In the genomic region with DNA sequence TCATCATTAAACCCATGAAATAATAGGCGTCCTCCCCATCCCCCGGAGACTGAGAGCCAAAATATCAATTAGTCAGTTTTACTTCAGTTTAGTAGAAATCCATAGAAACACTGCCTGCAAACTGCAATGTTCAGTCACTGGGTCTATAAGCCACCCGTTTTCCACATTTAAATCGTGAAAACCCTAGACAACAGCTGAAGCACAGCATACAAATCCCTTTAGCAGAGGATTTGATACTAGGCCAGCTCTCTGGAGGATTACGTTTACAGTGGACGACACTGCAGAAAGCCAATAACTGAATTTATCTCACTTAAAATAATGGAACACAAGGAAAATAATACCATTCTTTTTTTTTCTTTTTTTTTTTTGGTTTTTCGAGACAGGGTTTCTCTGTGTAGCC, we compare ENCODE assay signal across 10 mouse cellular contexts. TPM values are rescaled to one million over a fixed set of nuclear protein-coding genes. Genes with fewer than 3 reads are reported as not detected.
DNase-seq lines count a peak whose midpoint lies in the region; ATAC-seq and TF ChIP-seq lines count a peak whose summit lies in the region.
"Had no signal": no experiment of that assay in that cellular context is flagged by ENCODE, and none has a peak within 500 bp of the region (broad histone marks: within the 10 kb centered on the region; RNA-seq: fewer than 3 reads in every experiment).

No protein-coding gene starts in this region.

- H3K9me3 ChIP-seq in CH12.LX (replicated peaks; ENCODE audit: low read length), result no peaks in the 10 kb centered on the region
- no peaks in the 10 kb centered on the region for H3K9me3 ChIP-seq in forebrain, embryonic 15.5 days
- H3K9me3 ChIP-seq in liver, embryonic 16.5 days (replicated peaks; ENCODE audit: control insufficient read depth, low read length), result no peaks in the 10 kb centered on the region

- no peak for TF ChIP-seq EP300 in heart, adult 2 months (IDR thresholded peaks at IDR 0.05; ENCODE audit: insufficient read depth, low read depth, low read length)
- no peak for TF ChIP-seq EP300 in CH12.LX (IDR thresholded peaks at IDR 0.05; ENCODE audit: low read length)

- peak overlapping the region; percentile 100 for H3K4me2 ChIP-seq in CH12.LX (ENCODE audit: insufficient read depth, low read depth, poor library complexity, severe bottlenecking)
- H3K4me2 ChIP-seq in forebrain, embryonic 15.5 days (replicated peaks), result peak overlapping the region; percentile 80
- H3K4me2 ChIP-seq in liver, embryonic 16.5 days (ENCODE audit: low read depth, low read length), result peak overlapping the region; percentile 91

- intact Hi-C loops in heart, adult 2 months (cut with DNase I), result loop anchor here (2.0 to 5.0 kb wide), 2 partner anchors 27 to 160 kb away; a partner anchor contains a TSS
- intact Hi-C loops in heart, postnatal 25 days (cut with DNase I), result no loop called here

- TF ChIP-seq POLR2A in heart, adult 2 months (IDR thresholded peaks at IDR 0.05; ENCODE audit: insufficient read depth, low read depth, low read length), result no peak
- TF ChIP-seq POLR2A in CH12.LX (IDR thresholded peaks at IDR 0.05; ENCODE audit: low read depth, low read length), result no peak

- H3K4me3 ChIP-seq in heart, adult 2 months, result peak overlapping the region; percentile 92
- H3K4me3 ChIP-seq in CH12.LX (replicated peaks in 1 of 3; ENCODE audit: low read depth in 2 of 3, low read length in 2 of 3, poor library complexity in 1 of 3), result peak overlapping the region; percentile 73 to 77 (median 74)
- H3K4me3 ChIP-seq in forebrain, embryonic 15.5 days, result peak overlapping the region; percentile 54
- peak overlapping the region; percentile 88 for H3K4me3 ChIP-seq in liver, embryonic 16.5 days (ENCODE audit: low read depth, low read length)

- no peak overlapping the region; the same call in 1 of the 2 replicates for H3K27ac ChIP-seq in heart, adult 2 months
- H3K27ac ChIP-seq in CH12.LX (ENCODE audit: insufficient read depth, low read depth), result no peak overlapping the region
- no peak overlapping the region for H3K27ac ChIP-seq in forebrain, embryonic 15.5 days (replicated peaks)
- H3K27ac ChIP-seq in liver, embryonic 16.5 days (ENCODE audit: low read length), result peak overlapping the region; percentile 53; the same call in 1 of the 2 replicates

- peaks cover 45% of the 10 kb centered on the region for H3K36me3 ChIP-seq in heart, adult 2 months (ENCODE audit: control insufficient read depth, insufficient read depth, low read length)
- peaks cover 18 to 45% of the 10 kb centered on the region in 2 experiments for H3K36me3 ChIP-seq in CH12.LX (replicated peaks in 1 of 2; ENCODE audit: control insufficient read depth in 1 of 2, insufficient read depth in 1 of 2, low read length in 1 of 2)
- H3K36me3 ChIP-seq in forebrain, embryonic 15.5 days, result peaks cover 21% of the 10 kb centered on the region
- peaks cover 22% of the 10 kb centered on the region for H3K36me3 ChIP-seq in liver, embryonic 16.5 days (ENCODE audit: control insufficient read depth, insufficient read depth)

- 6% methylated on average over 7 of the region's 7 CpGs for WGBS in heart, adult 2 months
- 19% methylated on average over 7 of the region's 7 CpGs for WGBS in forebrain, embryonic 15.5 days
- WGBS in liver, embryonic 16.5 days (ENCODE audit: insufficient replicate concordance), result 22% methylated on average over 7 of the region's 7 CpGs

- ATAC-seq in forebrain, embryonic 15.5 days (replicated peaks), result no peak
- ATAC-seq in liver, embryonic 16.5 days (ENCODE audit: low read depth), result no peak

- dilution Hi-C loops in CH12.LX (cut with MboI; ENCODE audit: extremely low pct_ligation_motif_present, extremely low pct_unique_long_range_greater_than_20kb, low sequenced_read_pairs), result no loop called here

- peaks cover 9% of the 10 kb centered on the region; the same call in 1 of the 2 replicates for H3K4me1 ChIP-seq in heart, adult 2 months (ENCODE audit: control insufficient read depth, insufficient read depth, low read length)
- H3K4me1 ChIP-seq in CH12.LX (ENCODE audit: control insufficient read depth in 1 of 2, insufficient read depth in 2 of 2), result peaks cover 5 to 54% of the 10 kb centered on the region in 2 experiments
- H3K4me1 ChIP-seq in forebrain, embryonic 15.5 days, result peaks cover 35% of the 10 kb centered on the region
- H3K4me1 ChIP-seq in liver, embryonic 16.5 days (ENCODE audit: control insufficient read depth, low read depth, low read length), result peaks cover 32% of the 10 kb centered on the region

- H3K9ac ChIP-seq in heart, adult 2 months (ENCODE audit: low read depth, low read length), result peak overlapping the region; percentile 57
- peak overlapping the region; percentile 97 for H3K9ac ChIP-seq in CH12.LX (ENCODE audit: insufficient read depth, low read depth)
- peak overlapping the region; percentile 63 for H3K9ac ChIP-seq in forebrain, embryonic 15.5 days (replicated peaks)
- H3K9ac ChIP-seq in liver, embryonic 16.5 days (ENCODE audit: low read depth, low read length), result peak overlapping the region; percentile 80

- in situ Hi-C loops in CH12.LX (cut with MboI; ENCODE audit: low pct_ligation_motif_present, low pct_unique_long_range_greater_than_20kb, low sequenced_read_pairs), result no loop called here

- no peak for TF ChIP-seq RAD21 in CH12.LX (IDR thresholded peaks at IDR 0.05; ENCODE audit: low read depth, low read length)

- no peak for DNase-seq in heart, adult 2 months
- no peak for DNase-seq in heart, postnatal 25 days (ENCODE audit: low spot score)
- DNase-seq in CH12.LX (ENCODE audit: extremely low read depth), result no peak
- DNase-seq in layer of hippocampus, postnatal 10 days (ENCODE audit: low spot score in 2 of 2), result no peak
- no peak for DNase-seq in left cerebral cortex, adult 18-20 months (ENCODE audit: low spot score in 2 of 2)
- no peak for DNase-seq in adrenal gland, adult 2 months
- DNase-seq: B cell, adult 2 months; cerebellum, postnatal 36 days had no signal

- no peak for TF ChIP-seq CTCF in heart, adult 2 months (IDR thresholded peaks at IDR 0.05)
- TF ChIP-seq CTCF in CH12.LX (conservative IDR thresholded peaks at IDR 0.05 in 1 of 2, IDR thresholded peaks at IDR 0.05 in 1 of 2; ENCODE audit: low read depth in 2 of 2, low read length in 2 of 2), result no peak

- no peaks in the 10 kb centered on the region for H3K27me3 ChIP-seq in heart, adult 2 months (ENCODE audit: control insufficient read depth, insufficient read depth, low read length)
- no peaks in the 10 kb centered on the region for H3K27me3 ChIP-seq in CH12.LX (replicated peaks)
- no peaks in the 10 kb centered on the region for H3K27me3 ChIP-seq in forebrain, embryonic 15.5 days
- H3K27me3 ChIP-seq in liver, embryonic 16.5 days (ENCODE audit: control insufficient read depth, insufficient read depth, low read depth, low read length), result no peaks in the 10 kb centered on the region

- no peaks in the 10 kb centered on the region; the same call in 1 of the 2 replicates for H3K79me2 ChIP-seq in heart, adult 2 months (replicated peaks; ENCODE audit: control insufficient read depth, insufficient read depth, low read length)
- H3K79me2 ChIP-seq in CH12.LX (replicated peaks; ENCODE audit: control insufficient read depth, extremely low read depth, insufficient read depth, poor library complexity, severe bottlenecking), result peaks cover 76% of the 10 kb centered on the region

TF ChIP-seq in CH12.LX, 34 proteins besides CTCF, POLR2A, EP300 and RAD21 (continues in another document):
- TF ChIP-seq NELFE (IDR thresholded peaks at IDR 0.05; ENCODE audit: low read depth, low read length) (no peak), TBP (conservative IDR thresholded peaks at IDR 0.05; ENCODE audit: low read depth, low read length) (no peak), CHD1 (IDR thresholded peaks at IDR 0.05; ENCODE audit: low read depth, low read length) (peak; percentile 54; the same call in 1 of the 2 replicates), SMC3 (IDR thresholded peaks at IDR 0.05; ENCODE audit: low read depth, low read length) (no peak)

RNA-seq across cellular contexts. Expression of a gene that starts 1.6 kb away (rescaled TPM):
- total RNA-seq in heart, adult 2 months (2021), result 10 to 100 TPM; 38.3 to 39.0 TPM
- 11.8 and 17.3 TPM in 2 replicates for polyA plus RNA-seq in heart, adult 2 months (2012; rRNA removed)
- 10 to 100 TPM; 45.9 to 47.3 TPM for total RNA-seq in heart, postnatal 25 days (2021)
- total RNA-seq in CH12.LX (2012; rRNA removed), result 55.8 and 68.5 TPM in 2 replicates
- total RNA-seq in CH12.LX (2014; rRNA removed), result 107 and 138 TPM in 2 replicates
- polyA plus RNA-seq in CH12.LX (2012; ENCODE audit: insufficient read length, low read depth), result 128 and 154 TPM in 2 replicates
- 147 and 151 TPM in 2 replicates for polyA plus RNA-seq in forebrain, embryonic 15.5 days (2015; fragmentation: Nextera tagmentation; extraction: Ambion mirVana)
- polyA plus RNA-seq in liver, embryonic 16.5 days (2015; fragmentation: Nextera tagmentation; extraction: Ambion mirVana), result 35.2 and 39.2 TPM in 2 replicates
- 10 to 100 TPM; 97.3 to 98.7 TPM for total RNA-seq in layer of hippocampus, postnatal 10 days (2021)
- 10 to 100 TPM; 79.4 to 88.4 TPM for total RNA-seq in left cerebral cortex, adult 18-20 months (2021)
- total RNA-seq in adrenal gland, adult 2 months (2021), result 10 to 100 TPM; 60.9 to 83.0 TPM
- 5.0 and 5.2 TPM in 2 replicates for polyA plus RNA-seq in adrenal gland, adult 2 months (2012; rRNA removed)

RNA-seq across cellular contexts. Expression of a gene that starts 1.9 kb away (rescaled TPM):
- total RNA-seq in heart, adult 2 months (2021), result under 1 TPM; 0.05 to 0.14 TPM
- 0.12 and 0.16 TPM in 2 replicates for polyA plus RNA-seq in heart, adult 2 months (2012; rRNA removed)
- total RNA-seq in heart, postnatal 25 days (2021), result under 1 TPM; 0.56 to 0.86 TPM
- 36.3 and 37.4 TPM in 2 replicates for total RNA-seq in CH12.LX (2012; rRNA removed)
- total RNA-seq in CH12.LX (2014; rRNA removed), result 30.4 and 39.0 TPM in 2 replicates
- 26.4 and 30.5 TPM in 2 replicates for polyA plus RNA-seq in CH12.LX (2012; ENCODE audit: insufficient read length, low read depth)
- polyA plus RNA-seq in forebrain, embryonic 15.5 days (2015; fragmentation: Nextera tagmentation; extraction: Ambion mirVana), result 12.7 and 14.6 TPM in 2 replicates
- polyA plus RNA-seq in liver, embryonic 16.5 days (2015; fragmentation: Nextera tagmentation; extraction: Ambion mirVana), result 23.2 and 23.9 TPM in 2 replicates
- total RNA-seq in layer of hippocampus, postnatal 10 days (2021), result 1 to 10 TPM; 4.5 to 4.9 TPM
- total RNA-seq in left cerebral cortex, adult 18-20 months (2021), result 1 to 10 TPM in 1 of 2 experiments, under 1 TPM in 1; 0.89 to 1.1 TPM
- under 1 TPM; 0.38 to 0.61 TPM for total RNA-seq in adrenal gland, adult 2 months (2021)
- polyA plus RNA-seq in adrenal gland, adult 2 months (2012; rRNA removed), result 0.30 and 0.90 TPM in 2 replicates

RNA-seq across cellular contexts. Expression of a gene that starts 26.7 kb away (rescaled TPM):
- 10 to 100 TPM; 23.2 to 24.9 TPM for total RNA-seq in heart, adult 2 months (2021)
- 12.6 and 16.1 TPM in 2 replicates for polyA plus RNA-seq in heart, adult 2 months (2012; rRNA removed)
- 10 to 100 TPM; 23.2 to 25.1 TPM for total RNA-seq in heart, postnatal 25 days (2021)
- 15.2 and 17.0 TPM in 2 replicates for total RNA-seq in CH12.LX (2012; rRNA removed)
- 24.4 and 31.8 TPM in 2 replicates for total RNA-seq in CH12.LX (2014; rRNA removed)
- polyA plus RNA-seq in CH12.LX (2012; ENCODE audit: insufficient read length, low read depth), result 60.7 and 77.2 TPM in 2 replicates
- polyA plus RNA-seq in forebrain, embryonic 15.5 days (2015; fragmentation: Nextera tagmentation; extraction: Ambion mirVana), result 83.7 and 87.8 TPM in 2 replicates
- polyA plus RNA-seq in liver, embryonic 16.5 days (2015; fragmentation: Nextera tagmentation; extraction: Ambion mirVana), result 27.0 and 27.7 TPM in 2 replicates
- total RNA-seq in layer of hippocampus, postnatal 10 days (2021), result 10 to 100 TPM; 50.5 to 50.7 TPM
- total RNA-seq in left cerebral cortex, adult 18-20 months (2021), result 10 to 100 TPM; 43.0 to 49.4 TPM
- total RNA-seq in adrenal gland, adult 2 months (2021), result 10 to 100 TPM; 40.6 to 43.1 TPM
- 21.3 and 21.7 TPM in 2 replicates for polyA plus RNA-seq in adrenal gland, adult 2 months (2012; rRNA removed)

Comparison
In these comparisons a context has a peak if more than half of its experiments do, and no peak if none do; other contexts are left out.
1. RNA of a gene that starts 1.9 kb away (total RNA-seq): 30.4 to 39.0 TPM in CH12.LX; 4.5 to 4.9 TPM in layer of hippocampus, postnatal 10 days, 0.89 to 1.1 TPM in left cerebral cortex, adult 18-20 months, 0.56 to 0.86 TPM in heart, postnatal 25 days, 0.38 to 0.61 TPM in adrenal gland, adult 2 months and 0.05 to 0.14 TPM in heart, adult 2 months; every median in the first group is over 4 times any median in the second.
2. Peak in every context shown above with its lines, with median percentiles within 50 percentile points of each other: H3K4me3 ChIP-seq, H3K9ac ChIP-seq and H3K4me2 ChIP-seq.